Mouse (Mus musculus) testis, adult 2 months (tissue): ENCODE results near the gene Kir3dl1.
"Not testable (repeated sequence)": the region's sequence is repeated elsewhere in the genome, so short reads cannot be mapped to it uniquely, and the experiment has no call there.

ENCODE experiments used
- CTCF ChIP-seq: fragments of 200-500 bp; IDR thresholded peaks from 2 replicates; pipeline ENCODE4 v1.5.1; 2012; ENCODE audit warnings: low read depth, mild to moderate bottlenecking, inconsistent platforms, low read length, moderate library complexity; ENCODE audit not compliant: control insufficient read depth, insufficient read depth, insufficient replicate concordance
- POLR2A ChIP-seq: fragments of 200-500 bp; IDR thresholded peaks from 2 replicates; pipeline ENCODE4 v1.6.1; 2012; ENCODE audit warnings: low read depth, mild to moderate bottlenecking, inconsistent platforms, low read length, moderate library complexity; ENCODE audit not compliant: control insufficient read depth

DNA sequence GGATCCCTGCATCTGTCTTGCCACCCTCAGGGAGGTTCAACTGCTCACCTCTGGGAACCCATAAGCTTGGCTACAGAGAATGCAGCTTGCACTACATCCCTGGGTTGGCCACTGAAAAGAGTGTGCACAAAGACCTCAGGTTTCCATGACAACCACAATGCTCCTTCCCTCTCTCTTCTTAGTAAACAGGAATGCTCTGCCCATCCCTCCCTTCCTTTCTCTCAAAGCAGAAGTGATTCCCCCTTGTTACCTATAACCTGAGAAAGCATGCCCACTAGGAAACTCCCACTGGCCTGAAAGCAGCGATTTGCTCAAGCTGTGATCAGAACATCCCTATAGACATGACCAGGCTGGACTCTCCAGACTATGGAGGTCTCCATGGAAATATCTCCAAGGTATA, 26.2 kb downstream of the Kir3dl1 start, which contains the start of gene Kir3dl2:
- not testable (repeated sequence) for TF ChIP-seq CTCF, POLR2A
